Mouse (Mus musculus) heart, postnatal 14 days (tissue): ENCODE measurements around the gene 1810055G02Rik. TPM values are rescaled to one million over a fixed set of nuclear protein-coding genes. Genes with fewer than 3 reads are reported as not detected.

Experiments
- DNase-seq, 2 experiments: peaks; one replicate each; pipeline ENCODE4 v3.0.0; 2021 to 2022
- intact Hi-C: fragments of 180-260 bp; cut with DNase I; formaldehyde crosslinking; loops from one replicate; pipeline ENCODE4 v1.15.1; 2025
- long read RNA-seq, 2 experiments: library from polyadenylated mRNA; stranded (forward); transcript quantifications; one replicate each; pipeline ENCODE4 v2.0.0; 2021
- total RNA-seq, 2 experiments: library from RNA; stranded (reverse); gene quantifications; 2 replicates each; pipeline ENCODE4 v1.2.3; 2021

1810055G02Rik gene
- 1 to 10 TPM; 8.9 TPM for total RNA-seq
- long read RNA-seq, experiment 1, transcript 1810055G02Rik-201 (4 exons, 1,882 nt): major isoform, 6 of 9 reads
- long read RNA-seq, experiment 1, partial matches to known transcripts: 0 of 9 reads
- long read RNA-seq, experiment 1, other reads (novel, unspliced or antisense): 0 of 9 reads
- long read RNA-seq, experiment 2, transcript 1810055G02Rik-201 (4 exons, 1,882 nt): major isoform, 6 of 8 reads
- long read RNA-seq, experiment 2, partial matches to known transcripts: 0 of 8 reads
- long read RNA-seq, experiment 2, other reads (novel, unspliced or antisense): 0 of 8 reads

GRCm38 (mm10) chr19:3708078-3709012 lies at the start of gene 1810055G02Rik:
1810055G02Rik (plus strand) TSS chr19:3708293.
- intact Hi-C loops: no loop called here
- peak; percentile 99 for DNase-seq

DNA sequence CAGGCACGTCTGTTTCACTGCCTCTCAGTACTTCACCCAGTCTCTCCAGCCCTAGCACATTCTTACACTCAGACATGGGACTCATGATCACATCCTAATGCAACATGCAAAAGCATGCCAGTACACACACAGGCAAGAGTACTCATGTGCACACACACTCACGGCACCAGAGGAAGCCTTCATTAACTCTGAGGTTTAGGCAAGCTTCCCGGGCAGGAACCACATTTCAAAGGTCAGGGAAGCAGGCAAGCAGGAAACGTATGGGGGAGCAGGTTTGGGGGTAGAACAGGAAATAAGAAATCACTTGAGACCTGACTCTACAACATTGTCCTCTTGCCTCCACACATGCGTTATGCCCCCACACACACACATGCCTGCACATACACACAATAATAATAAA lies 42.6 kb upstream of the 1810055G02Rik start:
- no peak for DNase-seq
- intact Hi-C loops: no loop called here

- no peak for DNase-seq
- intact Hi-C loops: no loop called here
Observed at GRCm38 (mm10) chr19:3666632-3667031, 41.5 kb upstream of the 1810055G02Rik start.

GRCm38 (mm10) chr19:3667155-3667895 lies 40.8 kb upstream of the 1810055G02Rik start:
- peak; percentile 46 to 57 for DNase-seq
- intact Hi-C loops: no loop called here

- no peak for DNase-seq
- intact Hi-C loops: loop anchor here (2.0 kb wide), 1 partner anchor 17 kb away; no protein-coding TSS in a partner anchor
Observed at GRCm38 (mm10) chr19:3667979-3668378, 40.1 kb upstream of the 1810055G02Rik start.

- DNase-seq: no peak
- intact Hi-C loops: loop anchor here (2.0 kb wide), 1 partner anchor 16 kb away; no protein-coding TSS in a partner anchor
Observed at GRCm38 (mm10) chr19:3668551-3668950, 39.5 kb upstream of the 1810055G02Rik start.

DNA sequence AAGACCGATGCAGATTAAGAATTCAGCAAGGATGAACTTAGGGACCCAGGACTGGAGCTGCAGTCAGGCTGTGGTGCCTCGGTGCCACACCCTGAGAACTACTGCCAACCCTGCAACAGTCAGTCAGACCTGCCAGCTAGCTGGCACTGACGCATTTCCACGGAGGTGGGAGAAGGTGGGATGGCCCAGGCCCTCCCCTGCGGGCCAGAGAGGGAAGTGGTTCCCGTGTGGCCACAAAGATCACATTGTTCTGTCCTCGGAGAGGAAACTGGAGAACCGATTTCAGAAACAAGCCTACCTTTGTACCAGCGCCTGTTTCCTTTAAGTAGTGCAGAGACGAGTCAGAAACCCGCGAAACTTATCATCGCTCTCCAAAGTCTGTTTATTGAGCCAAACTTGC lies 39.0 kb upstream of the 1810055G02Rik start:
- intact Hi-C loops: loop anchor here (2.0 kb wide), 1 partner anchor 16 kb away; no protein-coding TSS in a partner anchor
- DNase-seq: peak; percentile 53 to 60

DNA sequence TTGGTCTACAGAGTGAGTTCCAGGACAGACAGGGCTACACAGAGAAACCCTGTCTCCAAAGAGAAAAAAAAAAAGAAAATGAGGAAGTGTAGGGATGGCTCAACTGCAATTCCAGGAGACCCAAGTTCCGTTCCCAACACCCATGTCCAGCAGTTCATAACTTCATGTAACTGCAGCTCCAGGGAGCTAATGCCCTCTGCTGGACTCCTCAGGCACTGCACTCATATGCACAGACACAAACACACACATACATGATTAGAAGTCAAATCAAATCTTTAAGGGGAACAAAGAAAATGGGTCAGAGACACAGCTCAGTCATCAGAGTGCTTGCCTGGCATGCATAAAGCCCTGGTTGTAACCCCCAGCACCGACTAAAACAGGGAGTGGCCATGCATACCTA lies 34.9 kb upstream of the 1810055G02Rik start:
- DNase-seq: no peak
- intact Hi-C loops: no loop called here

DNA sequence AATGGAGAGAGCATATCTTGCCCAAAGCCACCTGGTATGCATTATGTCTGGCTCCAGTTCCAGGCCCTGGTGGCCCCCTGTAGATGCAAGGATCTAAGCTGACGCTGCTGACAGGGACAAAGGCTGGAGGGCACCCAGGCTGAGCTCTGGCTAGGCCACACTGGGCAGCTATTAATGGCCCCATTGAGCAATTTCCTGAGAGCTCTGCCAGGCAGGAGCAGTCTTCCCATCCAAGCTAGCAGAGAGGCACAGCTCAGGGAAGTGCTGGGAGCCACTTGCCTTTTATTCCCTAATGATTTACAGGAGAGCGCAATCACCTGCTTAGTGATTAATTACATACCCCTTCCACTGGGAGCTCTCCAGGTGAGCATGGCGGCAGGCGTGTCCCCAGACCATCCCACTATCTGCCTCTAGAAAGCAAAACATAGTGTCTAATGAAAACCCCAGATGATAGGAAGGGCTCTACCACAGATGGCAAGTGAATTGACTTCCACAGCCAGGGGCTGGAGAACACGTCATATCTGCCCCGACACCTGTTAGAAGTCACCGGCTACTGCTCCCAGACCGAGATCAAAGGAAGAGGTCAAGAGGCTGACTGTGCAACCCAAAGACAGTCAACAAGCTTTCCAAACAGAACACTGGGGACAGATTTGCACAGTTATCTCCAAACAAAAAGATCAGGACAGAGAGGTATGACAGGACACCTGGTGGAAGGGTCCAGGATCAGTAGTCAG lies 33.8 kb upstream of the 1810055G02Rik start:
- intact Hi-C loops: no loop called here
- peak in 1 of 2 experiments; percentile 48 for DNase-seq

- peak; percentile 43 to 49 for DNase-seq
- intact Hi-C loops: loop anchor here (5.0 to 10.0 kb wide), 2 partner anchors 38 to 356 kb away; partner anchors contain the start of gene Cpt1a
Observed at GRCm38 (mm10) chr19:3680732-3681131, 27.4 kb upstream of the 1810055G02Rik start.

- intact Hi-C loops: loop anchor here (5.0 to 10.0 kb wide), 2 partner anchors 39 to 357 kb away; partner anchors contain the start of gene Cpt1a
- peak; percentile 91 to 92 for DNase-seq
Observed at GRCm38 (mm10) chr19:3681310-3681934, 26.7 kb upstream of the 1810055G02Rik start.

DNA sequence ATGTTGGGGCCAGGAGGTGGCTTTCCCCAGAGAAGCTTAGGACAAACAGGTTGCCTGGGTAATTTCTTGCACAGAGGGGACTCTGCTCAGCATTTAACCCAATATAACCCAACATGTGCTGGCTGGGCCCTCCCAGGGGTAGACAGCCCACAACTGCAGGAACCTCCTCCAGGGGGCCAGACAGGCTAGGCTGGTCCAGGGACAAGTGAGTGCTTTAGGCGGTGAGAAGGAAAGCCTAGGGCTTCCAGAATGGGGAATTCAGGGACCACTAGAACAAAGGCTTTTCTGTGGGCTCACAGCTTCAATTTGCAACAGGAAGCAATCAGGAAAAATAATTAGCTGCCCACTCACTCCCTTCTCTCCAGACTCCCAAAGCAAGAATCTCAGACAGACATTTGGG lies 23.7 kb upstream of the 1810055G02Rik start:
- no peak for DNase-seq
- intact Hi-C loops: loop anchor here (2.0 to 10.0 kb wide), 4 partner anchors 16 to 360 kb away; partner anchors contain the start of gene Cpt1a

DNA sequence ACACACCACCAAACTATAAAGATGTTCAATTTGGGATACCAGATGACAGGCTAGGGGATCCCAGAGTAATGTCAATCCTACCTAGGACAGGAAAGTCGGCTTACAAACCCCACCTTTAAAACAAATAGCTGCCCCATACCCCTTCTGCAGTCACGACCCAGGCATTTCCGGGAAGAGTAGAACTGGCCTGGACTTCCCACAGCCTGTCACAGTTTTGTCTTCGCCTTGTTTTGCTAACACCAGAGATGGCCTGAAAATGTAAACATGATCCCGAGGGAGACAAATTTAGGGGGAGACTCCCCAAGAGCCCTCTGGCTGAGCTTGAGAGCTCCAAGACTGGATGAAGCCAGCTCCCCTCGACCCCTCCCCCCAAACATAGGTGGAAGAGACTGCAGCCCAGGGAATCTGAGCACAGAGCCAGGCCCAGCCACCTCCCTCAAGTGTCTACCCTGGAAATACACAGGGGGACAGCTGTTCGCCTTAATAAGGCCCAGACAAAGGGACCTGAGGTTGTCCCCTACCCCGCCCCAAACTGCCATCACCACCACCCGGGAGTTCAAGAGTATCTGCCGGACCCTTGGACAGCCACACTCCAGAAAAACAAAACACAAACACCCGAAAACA lies 23.0 kb upstream of the 1810055G02Rik start:
- peak in 1 of 2 experiments; percentile 22 for DNase-seq
- intact Hi-C loops: loop anchor here (2.0 to 10.0 kb wide), 4 partner anchors 16 to 360 kb away; partner anchors contain the start of gene Cpt1a

GRCm38 (mm10) chr19:3685611-3686214 lies 22.4 kb upstream of the 1810055G02Rik start:
- peak; percentile 55 to 61 for DNase-seq
- intact Hi-C loops: loop anchor here (2.0 to 10.0 kb wide), 3 partner anchors 17 to 361 kb away; partner anchors contain the start of gene Cpt1a

DNA sequence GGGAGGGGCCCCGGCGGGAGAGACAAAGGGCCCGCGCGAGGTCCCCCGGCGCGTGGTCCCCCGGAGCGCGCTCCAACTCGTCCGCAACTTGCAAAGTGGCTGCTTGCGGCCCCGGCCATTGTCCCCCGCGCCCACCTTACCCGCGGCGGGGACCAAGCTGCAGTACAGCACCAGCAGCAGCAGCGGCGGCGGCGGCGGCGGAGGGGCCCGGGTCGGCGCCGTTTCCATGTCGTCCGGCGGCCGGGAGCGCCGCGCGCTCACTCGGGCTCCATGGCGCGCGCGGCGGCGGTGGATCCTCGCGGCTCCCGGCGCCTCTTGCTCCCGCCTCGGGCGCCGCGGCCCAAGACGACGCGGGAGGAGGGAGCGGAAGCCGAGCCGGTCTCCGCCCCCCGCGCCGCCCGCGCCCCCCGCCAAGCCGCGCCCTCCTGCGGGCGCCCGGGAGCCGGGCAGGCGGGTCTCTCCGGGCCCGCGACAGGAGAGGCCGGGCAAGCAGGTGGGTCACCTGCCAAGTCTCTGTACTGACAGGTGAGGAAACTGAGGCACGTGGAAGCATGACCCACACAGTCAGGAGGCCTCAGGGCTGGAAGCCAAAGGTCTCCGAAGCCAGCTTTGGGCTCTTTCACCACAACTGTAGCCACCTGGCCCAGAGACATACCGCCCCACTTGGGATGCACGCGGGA lies 21.7 kb upstream of the 1810055G02Rik start, which contains the start of gene Lrp5:
TSS of gene Lrp5 (minus strand) at position 350 of the 680 bp plus-strand sequence.
- intact Hi-C loops: loop anchor here (10.0 kb wide), 1 partner anchor 362 kb away; the partner anchor contains the start of gene Cpt1a
- peak; percentile 79 to 87 for DNase-seq

- intact Hi-C loops: loop anchor here (10.0 kb wide), 1 partner anchor 363 kb away; the partner anchor contains the start of gene Cpt1a
- DNase-seq: peak; percentile 31 to 38
Observed at GRCm38 (mm10) chr19:3687676-3688171, 20.4 kb upstream of the 1810055G02Rik start.

- intact Hi-C loops: no loop called here
- DNase-seq: no peak
Observed at GRCm38 (mm10) chr19:3691337-3691736, 16.8 kb upstream of the 1810055G02Rik start.
